Mouse (Mus musculus): ENCODE measurements around the gene H2al1k. TPM values are rescaled to one million over a fixed set of nuclear protein-coding genes. Genes with fewer than 3 reads are reported as not detected.
"Not testable (repeated sequence)": the region's sequence is repeated elsewhere in the genome, so short reads cannot be mapped to it uniquely, and the experiment has no call there.

The H2al1k gene
- polyA plus RNA-seq, 1 experiment from 2014 or later: not detected

GRCm38 (mm10) chrX:9375927-9376326 lies 25.5 kb downstream of the H2al1k start:
- not testable (repeated sequence) for H3K4me1 ChIP-seq (replicated peaks; ENCODE audit: control insufficient read depth, insufficient read depth, low read length); H3K27ac ChIP-seq (ENCODE audit: low read depth); H3K9me3 ChIP-seq (ENCODE audit: control insufficient read depth, low read length); H3K9ac ChIP-seq (ENCODE audit: low read length); DNase-seq (ENCODE audit: low spot score); H3K36me3 ChIP-seq (ENCODE audit: control insufficient read depth, insufficient read depth, low read length); ATAC-seq (replicated peaks; ENCODE audit: low FRiP score, low TSS enrichment, low read depth); H3K27me3 ChIP-seq (replicated peaks; ENCODE audit: control insufficient read depth, insufficient read depth, low read length); H3K4me2 ChIP-seq (ENCODE audit: low read length); H3K4me3 ChIP-seq (ENCODE audit: low read depth, low read length)

Other genes with a start within 250 kb of the H2al1k start
- gene 4930402K13Rik, start 246.1 kb upstream of the H2al1k start, polyA plus RNA-seq (2014; fragmentation: Nextera tagmentation; extraction: Ambion mirVana): not detected in 2 replicates
- 0.70 and 0.87 TPM in 2 replicates for gene Lancl3, start 150.7 kb upstream of the H2al1k start, polyA plus RNA-seq (2014; fragmentation: Nextera tagmentation; extraction: Ambion mirVana)
- gene Gm14862, start 93.7 kb upstream of the H2al1k start, polyA plus RNA-seq (2014; fragmentation: Nextera tagmentation; extraction: Ambion mirVana): not detected in 2 replicates
- 4.2 and 4.6 TPM in 2 replicates for gene Xk, start 77.9 kb upstream of the H2al1k start, polyA plus RNA-seq (2014; fragmentation: Nextera tagmentation; extraction: Ambion mirVana)
- not detected in 2 replicates for gene H2al1m, start 66.9 kb upstream of the H2al1k start, polyA plus RNA-seq (2014; fragmentation: Nextera tagmentation; extraction: Ambion mirVana)
- gene Cybb, start 137.1 kb downstream of the H2al1k start, polyA plus RNA-seq (2014; fragmentation: Nextera tagmentation; extraction: Ambion mirVana): 3.6 and 4.0 TPM in 2 replicates
- gene H2al1o, start 221.8 kb downstream of the H2al1k start, polyA plus RNA-seq (2014; fragmentation: Nextera tagmentation; extraction: Ambion mirVana): not detected in 2 replicates